Mouse (Mus musculus): ENCODE results near the gene Hipk2.

Hipk2 gene

DNA sequence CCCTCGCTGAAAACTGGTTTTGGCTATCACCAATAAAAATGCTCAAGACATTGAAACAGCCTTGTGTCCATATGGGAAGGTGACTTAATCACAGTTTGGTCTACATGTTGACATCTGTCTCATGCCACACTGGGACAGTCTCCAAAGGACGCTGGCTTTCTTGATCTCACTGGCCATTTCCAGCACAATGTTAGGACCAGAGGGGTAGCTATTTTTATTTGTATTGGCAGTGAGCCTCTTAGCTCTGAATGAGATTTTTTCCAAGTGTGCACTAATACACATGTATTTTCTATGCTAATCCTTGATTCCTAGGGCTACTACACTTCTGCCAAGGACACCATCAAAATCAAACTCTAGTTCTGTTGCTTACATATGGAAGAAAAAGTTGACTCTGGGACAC, 120.8 kb downstream of the Hipk2 start:
- no peak for DNase-seq (ENCODE audit: low read depth, low spot score)

DNA sequence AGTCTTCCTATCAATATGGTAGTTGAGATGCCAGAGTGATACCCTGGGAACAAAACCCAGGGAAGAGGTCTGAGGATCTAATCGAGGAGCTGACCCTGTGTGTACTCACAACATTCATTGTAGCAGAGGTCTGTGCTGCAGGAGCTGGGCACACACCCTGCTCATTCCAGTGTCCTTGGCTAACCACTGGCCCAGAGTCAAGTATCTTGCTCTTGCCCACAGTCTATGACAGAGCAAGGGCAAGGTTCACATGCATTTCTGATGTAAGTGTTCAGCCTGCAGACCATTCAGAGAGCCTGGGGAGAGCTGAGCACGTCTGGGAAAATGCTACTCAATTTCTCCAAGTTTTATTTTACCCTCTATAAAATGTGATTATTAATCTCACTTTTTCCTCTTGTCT, 122.2 kb downstream of the Hipk2 start:
- DNase-seq (ENCODE audit: low read depth, low spot score) = no peak

- DNase-seq (ENCODE audit: low read depth, low spot score) = no peak
Measured at GRCm38 (mm10) chr6:38753025-38753424, 122.9 kb downstream of the Hipk2 start.

DNA sequence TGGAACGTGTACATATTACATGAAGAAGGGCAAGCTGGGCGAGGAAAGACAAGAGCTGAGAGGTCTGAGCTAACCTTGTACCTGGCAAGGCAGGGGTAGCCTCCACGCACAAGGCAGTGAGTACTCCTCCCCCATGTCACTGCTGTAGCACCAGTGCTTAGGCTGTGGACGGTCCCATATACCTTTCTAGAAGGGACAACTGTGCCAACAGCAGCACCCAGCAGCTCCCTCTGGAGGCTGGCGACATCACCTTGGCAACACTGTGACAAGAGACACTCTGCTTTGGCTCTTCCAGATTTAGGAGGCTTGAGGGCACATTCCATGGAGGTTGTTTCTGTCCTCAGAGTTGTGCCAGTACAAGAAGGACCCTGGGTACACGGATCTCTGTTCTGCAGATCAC, 123.5 kb downstream of the Hipk2 start:
- DNase-seq (ENCODE audit: low read depth, low spot score) = no peak

DNA sequence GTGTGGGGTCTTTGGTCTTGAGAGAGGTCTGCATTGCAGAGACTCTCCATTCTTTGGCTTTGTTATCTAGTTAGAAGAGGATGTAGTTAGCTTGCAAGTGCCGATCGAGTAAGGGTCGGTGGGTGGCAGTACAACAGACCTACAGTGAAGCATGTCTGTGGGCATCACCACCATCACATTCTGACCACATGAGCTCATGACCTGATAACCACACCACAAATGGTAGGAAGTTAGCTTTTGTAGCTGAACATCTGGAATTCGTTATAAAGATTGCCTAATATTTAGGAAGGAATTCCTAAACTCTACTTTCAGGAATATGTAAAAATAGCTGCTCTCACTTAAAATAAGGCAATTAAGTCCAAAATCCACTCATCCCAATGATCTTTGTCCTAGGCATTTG, 127.9 kb downstream of the Hipk2 start:
- DNase-seq (ENCODE audit: low read depth, low spot score) = peak; percentile 9

GRCm38 (mm10) chr6:38743351-38743750, 132.6 kb downstream of the Hipk2 start:
- DNase-seq (ENCODE audit: low read depth, low spot score) = no peak

GRCm38 (mm10) chr6:38742441-38742840, 133.5 kb downstream of the Hipk2 start:
- no peak for DNase-seq (ENCODE audit: low read depth, low spot score)

GRCm38 (mm10) chr6:38741024-38741423, 134.9 kb downstream of the Hipk2 start:
- no peak for DNase-seq (ENCODE audit: low read depth, low spot score)

DNA sequence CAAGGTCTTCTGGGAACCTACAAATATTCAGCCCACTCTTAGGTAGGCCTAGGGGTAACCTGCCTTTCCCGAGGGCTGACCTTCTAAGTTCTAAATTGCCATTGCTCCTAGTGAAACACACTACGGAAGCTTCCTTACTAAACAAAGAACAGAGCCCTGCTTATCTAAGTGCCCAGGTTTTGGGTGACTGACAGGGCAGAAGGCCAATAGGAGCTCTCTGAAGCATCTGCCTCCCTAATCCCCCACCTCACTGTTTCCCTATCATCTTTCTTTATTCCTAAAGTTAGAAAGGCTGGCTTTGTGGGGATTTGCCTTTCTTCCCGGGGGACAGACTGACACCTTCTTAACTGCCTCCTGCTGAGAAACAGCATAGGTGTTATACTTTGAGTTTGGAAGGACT, 136.7 kb downstream of the Hipk2 start:
- no peak for DNase-seq (ENCODE audit: low read depth, low spot score)

DNA sequence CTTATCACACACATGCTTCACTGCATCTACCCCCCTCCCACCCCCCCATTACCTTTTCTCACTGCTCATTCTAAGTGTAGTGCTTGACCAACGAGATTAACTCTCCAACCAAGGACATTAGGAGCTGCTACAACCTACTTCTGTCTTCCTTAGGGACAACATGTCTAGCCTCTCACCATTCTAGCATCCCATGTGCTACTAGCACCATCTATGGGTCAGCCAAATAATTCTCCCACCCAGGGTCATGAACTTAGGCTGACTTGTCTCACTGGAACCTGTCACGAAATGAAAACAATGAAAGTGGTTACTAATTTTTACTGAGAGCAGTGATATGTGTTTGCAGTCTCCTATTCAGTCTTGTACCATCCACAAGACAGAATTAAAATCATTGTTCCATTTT, 138.2 kb downstream of the Hipk2 start:
- DNase-seq (ENCODE audit: low read depth, low spot score) = no peak

- DNase-seq (ENCODE audit: low read depth, low spot score) = peak; percentile 75
Measured at GRCm38 (mm10) chr6:38736240-38736639, 139.7 kb downstream of the Hipk2 start.

DNA sequence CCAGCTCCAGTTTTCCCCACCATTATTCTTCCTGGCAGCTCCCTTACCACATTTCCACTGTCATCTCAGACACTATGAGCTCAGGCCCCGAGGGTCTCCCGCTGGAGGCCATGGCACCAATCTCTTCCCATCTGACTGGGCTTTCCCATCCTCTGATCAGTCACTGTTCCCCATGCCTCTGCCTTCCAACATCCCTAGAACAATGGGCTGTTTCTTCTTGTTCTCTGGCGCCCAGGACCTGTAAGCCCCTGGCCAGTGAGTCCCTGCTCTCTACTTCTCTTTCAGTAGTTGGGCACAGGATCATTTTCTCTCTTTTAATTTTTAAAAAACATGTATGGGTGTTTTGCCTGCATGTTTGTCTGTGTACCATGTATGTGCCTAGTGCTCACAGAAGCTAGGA, 143.3 kb downstream of the Hipk2 start:
- DNase-seq (ENCODE audit: low read depth, low spot score) = no peak

DNA sequence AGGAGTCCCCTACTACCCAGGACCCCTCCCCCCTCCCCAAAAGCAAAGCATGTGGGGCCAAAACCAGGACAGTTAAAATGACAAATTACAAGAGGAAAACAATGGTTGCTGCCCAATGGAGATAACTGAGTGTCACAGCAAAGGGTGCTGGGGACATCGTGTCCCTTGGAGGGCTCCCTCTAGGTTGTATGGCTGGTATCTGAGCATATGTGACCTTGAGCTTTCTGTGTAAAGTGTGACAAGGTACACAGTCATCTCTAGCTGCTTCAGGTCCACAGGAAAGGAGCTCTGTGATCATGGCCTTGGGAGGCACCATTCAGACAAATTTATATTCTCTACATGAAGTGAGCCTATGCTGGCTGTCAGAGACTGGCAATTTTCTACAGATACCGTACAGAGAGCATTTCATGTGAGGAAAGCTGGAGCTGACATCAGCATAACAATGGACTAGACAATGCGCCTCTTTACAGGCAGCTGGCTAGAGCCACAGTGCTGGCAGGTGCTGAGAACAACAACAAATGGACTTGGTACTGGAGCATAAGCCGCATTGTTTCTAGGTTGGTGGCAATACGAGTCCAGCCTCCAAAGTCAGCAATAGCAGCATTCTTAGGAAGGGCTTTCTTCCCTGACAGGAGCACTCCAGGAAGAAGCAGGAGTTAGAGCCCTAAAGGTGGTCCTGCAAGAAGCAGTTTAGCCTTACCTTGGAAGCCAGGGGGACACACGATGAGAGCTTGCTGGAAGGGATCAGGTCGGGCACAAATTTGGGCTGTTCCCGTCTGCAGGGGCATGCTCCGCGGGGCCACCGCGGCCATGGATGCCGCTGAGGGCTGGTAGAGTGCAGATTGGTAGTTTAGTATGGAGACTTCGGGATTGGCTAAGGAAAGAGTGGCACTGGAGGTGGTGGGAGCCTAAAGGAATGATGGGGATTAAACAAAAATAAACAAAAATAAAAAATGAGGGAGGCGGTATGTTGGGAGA, 145.5 kb downstream of the Hipk2 start:
- no peak for DNase-seq (ENCODE audit: low read depth, low spot score)

DNA sequence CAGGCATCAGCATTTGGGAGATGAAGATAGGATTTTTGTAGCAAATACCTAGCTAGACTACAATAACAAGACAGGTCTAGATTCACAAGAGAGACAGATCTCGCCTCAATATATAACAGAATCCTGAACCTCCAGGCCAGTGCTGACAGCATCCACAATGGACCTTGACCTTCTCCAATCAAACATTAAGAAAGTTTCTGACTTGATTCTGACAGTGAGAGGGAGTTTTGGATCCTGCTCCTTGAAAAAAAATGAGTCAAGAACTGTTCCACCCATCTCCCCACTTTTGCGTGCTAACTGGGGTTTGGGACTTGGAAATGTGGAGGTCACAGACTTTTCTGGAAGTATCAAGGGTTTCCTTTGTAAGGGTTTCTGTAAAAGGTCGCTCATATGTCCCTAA, 150.4 kb downstream of the Hipk2 start:
- DNase-seq (ENCODE audit: low read depth, low spot score) = no peak

DNA sequence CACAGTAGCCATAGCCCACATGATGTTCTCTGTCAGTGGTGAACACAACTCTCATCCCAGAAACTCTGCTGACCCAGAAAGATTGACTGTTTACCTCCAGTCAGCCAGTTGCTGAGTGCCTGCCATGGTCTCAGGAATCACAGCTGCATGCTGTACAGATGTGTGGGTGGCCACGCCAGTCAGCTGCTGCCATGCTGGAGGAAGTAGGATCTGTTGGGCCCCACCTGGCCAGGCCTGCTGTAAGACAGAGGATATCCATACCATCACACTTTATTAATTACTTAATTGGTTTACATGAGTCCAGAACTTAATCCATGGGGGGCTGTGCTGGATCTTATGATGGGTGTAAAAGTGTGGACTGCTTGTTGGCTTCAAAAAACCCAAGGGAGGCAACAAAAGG, 154.6 kb downstream of the Hipk2 start:
- no peak for DNase-seq (ENCODE audit: low read depth, low spot score)

DNA sequence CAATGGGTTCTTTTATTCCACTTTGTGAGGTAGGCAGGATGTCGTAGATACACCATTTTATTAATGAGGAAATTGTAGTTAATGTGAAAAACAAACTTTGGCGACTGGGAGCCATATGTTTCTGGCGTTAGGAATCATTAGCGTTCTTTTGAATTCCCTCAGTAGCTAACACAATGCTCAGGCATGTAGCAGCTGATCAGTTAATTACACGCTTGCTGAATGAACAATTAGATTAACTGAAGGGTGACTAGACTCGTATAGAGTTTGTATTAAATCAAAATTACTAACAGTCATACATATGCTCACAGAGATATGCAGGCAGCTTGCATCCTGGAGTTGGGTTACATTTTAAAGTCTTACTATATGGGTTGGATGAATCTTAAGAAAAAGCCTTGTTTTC, 156.7 kb downstream of the Hipk2 start:
- DNase-seq (ENCODE audit: low read depth, low spot score) = no peak

GRCm38 (mm10) chr6:38718625-38719024, 157.3 kb downstream of the Hipk2 start:
- DNase-seq (ENCODE audit: low read depth, low spot score) = no peak

DNA sequence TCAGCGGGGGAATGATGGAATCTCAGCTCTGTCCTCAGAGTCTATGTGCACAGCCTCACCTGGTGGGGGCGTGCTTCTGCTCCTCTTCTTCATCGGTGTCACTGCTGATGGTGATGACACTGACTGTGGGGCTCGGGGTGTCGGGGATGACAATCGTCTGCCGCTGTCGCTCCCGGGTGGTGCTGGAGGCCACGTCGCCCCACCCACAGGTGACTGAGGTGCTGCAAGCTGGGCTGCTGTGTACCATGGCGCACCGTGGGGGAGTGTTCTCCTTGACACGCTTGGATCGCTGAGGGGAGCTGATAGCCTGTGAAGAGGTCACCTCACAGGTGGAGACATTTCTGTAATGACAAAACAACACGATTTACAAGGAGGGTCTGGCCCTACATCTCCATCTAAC, 160.1 kb downstream of the Hipk2 start:
- no peak for DNase-seq (ENCODE audit: low read depth, low spot score)

- no peak for DNase-seq (ENCODE audit: low read depth, low spot score)
Measured at GRCm38 (mm10) chr6:38713957-38714898, 161.7 kb downstream of the Hipk2 start.

DNA sequence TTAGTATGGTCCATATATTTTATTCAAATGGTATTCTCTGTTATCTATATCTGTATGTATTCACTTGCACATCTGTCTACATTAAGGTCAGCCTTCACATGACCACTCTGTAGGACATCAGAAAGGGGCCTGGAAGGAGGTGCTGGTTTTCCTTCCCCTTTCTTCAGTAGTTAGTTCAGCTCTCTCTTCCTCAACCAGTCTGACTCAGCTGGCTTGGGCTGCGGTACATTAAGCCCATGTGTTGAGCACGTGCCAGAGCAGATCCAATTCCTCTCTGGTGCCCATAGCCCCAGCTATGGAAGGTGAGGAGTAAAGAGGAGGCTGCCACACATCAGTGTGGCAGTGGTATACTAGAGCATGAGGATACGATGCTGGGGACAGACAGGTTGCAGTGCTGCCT, 165.5 kb downstream of the Hipk2 start:
- DNase-seq (ENCODE audit: low read depth, low spot score) = no peak

GRCm38 (mm10) chr6:38704264-38704984, 171.5 kb downstream of the Hipk2 start:
- DNase-seq (ENCODE audit: low read depth, low spot score) = no peak

DNA sequence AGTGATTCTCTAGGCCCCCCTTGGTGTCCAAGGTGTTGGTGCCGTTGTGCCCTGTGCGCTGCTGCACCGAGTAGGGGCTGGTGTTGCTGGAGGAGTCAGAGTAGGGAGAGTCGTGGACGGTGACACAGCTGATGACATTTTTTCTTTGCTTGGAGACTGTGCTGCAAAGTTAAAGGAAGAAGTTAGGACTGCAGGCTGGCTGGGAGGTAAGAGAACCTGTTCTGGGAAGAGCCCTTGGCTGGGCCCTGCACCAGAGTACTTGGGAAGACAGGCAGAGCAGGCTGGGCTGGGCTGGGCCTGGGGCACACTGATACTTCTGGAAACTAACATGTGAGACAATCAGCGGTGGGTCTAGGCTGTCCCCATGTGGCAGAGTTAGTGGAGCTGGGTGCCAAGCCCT, 172.4 kb downstream of the Hipk2 start:
- DNase-seq (ENCODE audit: low read depth, low spot score) = no peak

All from forelimb bud, embryonic 11.5 days (tissue).